Mouse (Mus musculus): ENCODE data around the gene Pdgfd.

Gene Pdgfd

DNA sequence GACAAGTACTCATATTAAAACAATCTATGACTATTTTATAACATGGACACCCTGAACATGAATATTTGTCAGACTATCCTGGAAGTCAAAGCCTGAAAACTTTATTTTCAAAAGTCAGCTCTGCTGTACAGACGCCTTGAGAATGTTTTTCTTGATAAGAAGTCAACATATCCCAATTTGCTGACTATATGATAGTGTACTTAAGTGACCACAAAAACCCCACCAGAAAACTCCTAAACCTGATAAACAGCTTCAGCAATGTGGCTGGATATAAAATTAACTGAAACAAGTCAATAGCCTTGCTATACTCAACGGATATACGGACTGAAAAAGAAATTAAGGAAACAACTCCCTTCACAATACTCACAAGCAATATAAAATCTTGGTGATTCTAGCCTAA lies 137.5 kb downstream of the Pdgfd start:
- DNase-seq (ENCODE audit: low read depth in 2 of 2, low spot score in 2 of 2): no peak

DNA sequence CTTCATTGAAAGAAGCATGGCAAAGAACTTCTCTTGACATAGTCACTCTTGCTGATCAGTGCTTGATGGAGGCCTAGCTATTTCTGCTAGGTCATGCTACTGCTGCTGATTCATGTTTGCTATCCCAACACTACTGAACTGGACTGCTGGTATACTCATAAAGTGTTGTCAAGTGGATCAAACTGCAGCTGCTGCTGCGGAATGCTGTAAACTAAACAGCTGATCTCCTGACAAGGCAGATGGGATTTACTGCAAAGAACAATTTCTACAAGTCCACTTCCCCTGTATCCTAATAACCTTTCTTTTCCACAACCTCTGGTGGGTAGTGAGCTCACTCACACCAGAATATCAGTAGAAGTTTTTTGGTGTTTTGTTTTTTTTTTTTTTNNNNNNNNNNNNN lies 148.7 kb downstream of the Pdgfd start:
- DNase-seq (ENCODE audit: low read depth in 2 of 2, low spot score in 2 of 2): no peak

- DNase-seq (ENCODE audit: low read depth in 2 of 2, low spot score in 2 of 2): no peak
These were observed 157.0 kb downstream of the Pdgfd start for GRCm38 (mm10) chr9:6325408-6325807.

GRCm38 (mm10) chr9:6333499-6333898 lies 165.1 kb downstream of the Pdgfd start:
- DNase-seq (ENCODE audit: low read depth in 2 of 2, low spot score in 2 of 2): no peak

- no peak for DNase-seq (ENCODE audit: low read depth in 2 of 2, low spot score in 2 of 2)
These were observed 167.9 kb downstream of the Pdgfd start for GRCm38 (mm10) chr9:6336236-6336635.

DNA sequence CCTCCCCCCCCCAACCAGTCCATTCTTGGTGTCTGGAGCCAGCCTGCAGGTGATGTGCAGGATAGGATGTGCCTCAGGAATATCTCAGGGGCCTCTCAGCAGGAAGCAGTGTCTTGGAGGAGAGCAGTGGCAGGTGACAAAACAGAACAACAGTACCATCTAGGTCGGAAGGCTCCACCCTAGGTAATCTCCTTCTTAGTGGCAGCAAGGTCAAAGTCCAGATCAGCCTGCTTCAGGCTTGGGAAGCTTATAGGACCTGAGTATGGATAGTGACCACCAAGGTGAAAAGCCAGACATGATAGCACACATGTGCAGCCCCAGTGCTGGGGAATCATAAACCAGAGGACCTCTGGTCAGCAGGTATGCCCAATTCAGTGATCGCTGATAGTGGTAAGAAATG lies 169.5 kb downstream of the Pdgfd start:
- DNase-seq (ENCODE audit: low read depth in 2 of 2, low spot score in 2 of 2): no peak

GRCm38 (mm10) chr9:6338344-6338743 lies 170.0 kb downstream of the Pdgfd start:
- no peak for DNase-seq (ENCODE audit: low read depth in 2 of 2, low spot score in 2 of 2)

- no peak for DNase-seq (ENCODE audit: low read depth in 2 of 2, low spot score in 2 of 2)
These were observed 171.0 kb downstream of the Pdgfd start for GRCm38 (mm10) chr9:6339394-6339793.

DNA sequence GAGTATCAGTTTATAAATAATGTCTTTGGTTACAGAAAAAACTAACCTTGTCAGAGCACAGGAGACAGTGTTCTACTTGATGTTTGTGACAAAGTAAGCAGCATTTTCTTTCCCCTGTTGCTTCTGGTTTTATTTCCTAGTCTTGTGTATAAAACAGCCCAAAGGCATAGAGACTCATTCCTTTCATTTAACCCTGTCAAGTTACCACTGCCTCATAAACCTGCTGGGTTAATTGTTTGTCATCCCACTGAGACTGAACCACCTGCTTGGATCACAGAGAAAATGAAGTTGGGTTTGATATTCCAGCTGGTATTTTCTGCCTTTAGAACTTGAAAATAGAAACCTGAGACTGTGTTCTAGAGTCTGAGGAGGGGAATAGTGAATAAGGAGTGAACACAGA lies 172.4 kb downstream of the Pdgfd start:
- DNase-seq (ENCODE audit: low read depth in 2 of 2, low spot score in 2 of 2): no peak

GRCm38 (mm10) chr9:6342854-6343253 lies 174.5 kb downstream of the Pdgfd start:
- no peak for DNase-seq (ENCODE audit: low read depth in 2 of 2, low spot score in 2 of 2)

- no peak for DNase-seq (ENCODE audit: low read depth in 2 of 2, low spot score in 2 of 2)
These were observed 176.1 kb downstream of the Pdgfd start for GRCm38 (mm10) chr9:6344514-6344913.

DNA sequence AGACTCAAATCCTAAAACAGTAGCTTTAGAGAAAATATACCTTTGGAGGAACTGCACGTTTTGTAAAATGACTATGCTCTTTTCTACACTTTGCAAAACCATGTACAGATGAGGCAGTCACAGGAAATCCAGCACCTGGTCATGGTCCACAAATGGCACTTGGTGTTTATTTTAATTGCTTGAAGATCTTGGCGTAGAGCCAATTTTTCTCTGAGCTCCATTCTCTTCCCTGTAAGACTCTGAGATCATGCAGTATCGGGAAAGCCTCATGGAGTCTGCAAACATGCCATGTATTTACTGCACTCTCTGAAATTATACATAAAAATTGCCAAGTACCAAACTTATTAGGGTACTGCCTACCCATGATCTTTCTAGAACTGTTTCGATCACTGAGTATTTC lies 176.5 kb downstream of the Pdgfd start:
- DNase-seq (ENCODE audit: low read depth in 2 of 2, low spot score in 2 of 2): no peak

DNA sequence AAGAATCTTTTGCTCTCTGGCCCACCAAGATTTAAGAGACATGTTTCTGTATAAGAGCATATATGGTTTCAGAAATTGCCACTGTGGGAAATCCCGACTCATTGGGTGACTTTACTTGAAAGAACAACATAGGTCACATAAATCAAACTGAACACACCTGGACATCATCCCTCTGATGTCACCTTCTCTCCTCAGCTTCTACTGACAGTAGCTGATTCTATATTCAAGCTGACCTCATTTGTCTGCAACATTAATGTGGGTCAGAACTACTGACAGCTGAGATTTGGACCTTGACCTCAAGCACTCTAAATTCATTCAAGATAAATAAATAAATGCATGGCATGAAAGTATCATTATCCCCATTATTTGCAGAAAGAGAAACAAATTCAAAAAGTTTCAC lies 177.0 kb downstream of the Pdgfd start:
- no peak for DNase-seq (ENCODE audit: low read depth in 2 of 2, low spot score in 2 of 2)

GRCm38 (mm10) chr9:6353257-6353960 lies 185.0 kb downstream of the Pdgfd start:
- no peak for DNase-seq (ENCODE audit: low read depth in 2 of 2, low spot score in 2 of 2)

GRCm38 (mm10) chr9:6360795-6361194 lies 192.4 kb downstream of the Pdgfd start:
- DNase-seq (ENCODE audit: low read depth in 2 of 2, low spot score in 2 of 2): no peak

DNA sequence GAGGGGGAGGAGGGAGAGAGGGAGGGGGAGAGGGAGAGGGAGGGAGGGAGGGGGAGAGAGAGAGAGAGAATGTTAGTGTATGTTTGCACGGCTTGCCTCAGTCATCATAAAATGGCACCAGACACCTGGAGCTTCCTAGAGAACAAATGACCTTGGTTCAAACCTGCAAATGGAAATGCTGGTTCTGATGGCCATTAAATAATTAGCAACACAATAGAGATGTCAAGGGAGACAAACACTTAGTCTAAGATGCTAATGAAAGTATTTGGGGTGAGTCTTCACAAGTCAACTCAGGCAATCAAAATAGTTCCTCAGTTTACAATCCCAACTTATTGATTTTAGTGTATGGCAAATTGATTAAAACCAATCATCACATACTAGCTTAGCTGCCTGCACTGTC lies 198.2 kb downstream of the Pdgfd start:
- no peak for DNase-seq (ENCODE audit: low read depth in 2 of 2, low spot score in 2 of 2)

- DNase-seq (ENCODE audit: low read depth in 2 of 2, low spot score in 2 of 2): no peak
These were observed 233.4 kb downstream of the Pdgfd start for GRCm38 (mm10) chr9:6401764-6402163.

DNA sequence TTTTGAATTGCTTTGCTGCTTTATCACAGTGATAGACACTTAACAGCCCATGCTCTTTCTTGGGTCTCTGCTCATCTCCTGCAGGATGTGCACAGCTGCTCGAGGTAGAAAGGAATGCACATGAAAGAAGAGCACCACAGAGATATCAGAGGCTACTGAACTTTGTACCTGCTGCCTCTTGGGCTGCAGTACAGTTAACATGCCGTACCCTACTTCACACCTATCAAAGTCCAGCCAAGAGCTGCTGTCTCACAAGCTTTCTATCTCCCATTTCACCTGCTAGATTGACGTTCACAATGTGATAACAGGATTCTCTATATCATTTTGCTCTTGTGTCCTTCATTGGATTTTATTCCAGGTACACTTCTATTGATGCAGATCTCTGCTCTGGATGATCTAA lies 238.2 kb downstream of the Pdgfd start:
- no peak for DNase-seq (ENCODE audit: low read depth in 2 of 2, low spot score in 2 of 2)

DNA sequence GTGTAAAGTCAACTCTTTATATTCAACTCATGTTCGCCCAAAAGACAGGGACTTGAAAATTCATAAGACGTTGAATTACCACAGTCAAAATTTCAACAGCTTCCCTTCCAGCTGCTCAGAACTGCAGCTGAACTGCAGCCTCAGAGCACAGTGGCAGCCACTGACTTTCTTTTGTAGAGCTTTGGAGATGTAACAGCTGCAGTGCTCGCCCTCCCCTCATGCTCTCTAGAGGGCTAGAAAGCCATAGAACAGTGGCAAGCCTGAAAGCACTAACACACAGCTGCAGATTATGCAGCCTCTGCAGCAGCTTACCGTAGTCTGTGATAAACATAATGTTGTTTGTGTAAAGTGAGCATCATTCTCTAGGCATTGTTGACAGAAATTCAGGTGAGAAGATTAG lies 239.6 kb downstream of the Pdgfd start:
- DNase-seq (ENCODE audit: low read depth in 2 of 2, low spot score in 2 of 2): no peak

- DNase-seq (ENCODE audit: low read depth in 2 of 2, low spot score in 2 of 2): no peak
These were observed 256.2 kb downstream of the Pdgfd start for GRCm38 (mm10) chr9:6424606-6425005.

Data from CD8-positive naive resting alpha-beta T cell, adult 2 months (primary cell).